Mouse (Mus musculus) kidney, adult 2 months (tissue): Measurements from ENCODE around the gene Rhoq. TPM values are rescaled to one million over a fixed set of nuclear protein-coding genes. Genes with fewer than 3 reads are reported as not detected.

ENCODE experiments used
- DNase-seq: peaks from one replicate; pipeline ENCODE4 v3.0.0; 2021
- H3K27ac ChIP-seq: fragments of 200-500 bp; 2 replicates; pipeline ENCODE4 v1.5.1; 2012; ENCODE audit warnings: low read depth, low read length, control low read depth, inconsistent platforms; ENCODE audit not compliant: insufficient read depth
- H3K27me3 ChIP-seq: fragments of 200-500 bp; replicated peaks from 2 replicates; pipeline ENCODE4 v1.6.1; 2012; ENCODE audit warnings: mild to moderate bottlenecking, moderate library complexity, low read length, inconsistent platforms; ENCODE audit not compliant: control insufficient read depth, insufficient read depth
- H3K36me3 ChIP-seq: fragments of 200-500 bp; 2 replicates; pipeline ENCODE4 v1.6.1; 2012; ENCODE audit warnings: mild to moderate bottlenecking, moderate library complexity, low read length, inconsistent platforms; ENCODE audit not compliant: control insufficient read depth, insufficient read depth
- H3K4me1 ChIP-seq: fragments of 200-500 bp; 2 replicates; pipeline ENCODE4 v1.6.1; 2011; ENCODE audit warnings: low read length; ENCODE audit not compliant: control insufficient read depth, insufficient read depth
- H3K4me3 ChIP-seq: fragments of 200-500 bp; 2 replicates; pipeline ENCODE4 v1.5.1; 2011; ENCODE audit warnings: mild to moderate bottlenecking, low read depth, low read length, control low read depth; ENCODE audit not compliant: insufficient read depth
- CTCF ChIP-seq: fragments of 200-500 bp; conservative IDR thresholded peaks from 2 replicates; pipeline ENCODE4 v1.5.1; 2011; ENCODE audit warnings: low read depth, mild to moderate bottlenecking, control low read depth, low read length, moderate library complexity, mixed read lengths; ENCODE audit not compliant: insufficient read depth, insufficient read length
- POLR2A ChIP-seq: fragments of 200-500 bp; IDR thresholded peaks from one replicate; pipeline ENCODE4 v1.6.1; 2011; ENCODE audit warnings: low read depth, low read length, control low read depth
- WGBS: fragments of 180-500 bp; shearing (Covaris S2); methylation state at CpG from one replicate; pipeline ENCODE4 v1.1.7; 2018; 5-methylcytosine and 5-hydroxymethylcytosine counted together
- polyA plus RNA-seq: library from polyadenylated mRNA; depleted of rRNA; stranded (reverse); fragments of >200 nt; gene quantifications from 2 replicates; pipeline ENCODE4 v1.2.3, GENCODE M21; 2012; rRNA removed

The Rhoq gene
- polyA plus RNA-seq, 1 experiment: 30.8 TPM

DNA sequence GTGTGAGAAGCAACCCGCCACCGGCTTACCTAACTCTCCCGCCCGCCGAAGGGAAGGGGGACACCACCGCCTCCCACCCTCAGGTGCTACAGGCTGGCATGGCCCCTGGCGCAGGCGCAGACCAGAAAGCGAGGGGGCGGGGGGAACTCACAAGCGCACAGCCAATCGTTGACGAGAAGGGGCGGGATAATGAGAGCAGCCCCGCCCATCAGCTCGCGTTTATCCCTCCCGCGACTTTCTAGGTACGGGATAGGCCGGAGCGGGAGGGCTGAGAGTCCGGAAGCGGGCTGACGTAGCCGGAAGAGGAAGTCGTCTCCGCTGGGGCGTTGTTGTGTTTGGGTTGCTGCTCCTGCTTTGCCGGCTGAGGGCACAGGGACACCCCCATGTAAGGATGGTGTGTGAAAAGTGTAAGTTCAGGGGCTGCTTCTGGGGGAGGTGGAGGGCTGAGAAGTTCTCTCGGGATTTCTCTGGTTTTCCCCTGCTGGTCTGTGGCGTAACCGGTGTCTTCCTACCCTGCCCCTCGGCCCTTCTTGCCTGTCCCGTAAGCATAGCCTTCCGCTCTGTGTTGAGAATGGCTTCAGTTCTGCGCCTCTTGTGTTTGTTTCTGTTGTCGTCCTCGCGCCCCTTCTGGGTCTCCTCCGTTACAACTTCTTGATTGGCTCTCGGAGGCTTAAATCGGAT lies 62.5 kb downstream of the Rhoq start, which contains the start of the genes Pigf and Cript:
Gene Pigf, minus strand, starts transcription at position 138 of the 681 bp plus-strand sequence.
Gene Cript, plus strand, starts transcription at position 282 of the 681 bp plus-strand sequence.
- H3K4me3 ChIP-seq: peak within 1 kb of the TSS; percentile 89
- TF ChIP-seq POLR2A: peak; percentile 72
- no peak for TF ChIP-seq CTCF
- DNase-seq: peak; percentile 99
- H3K36me3 ChIP-seq: no peaks in the 10 kb centered on the region; the same call in 1 of the 2 replicates
- WGBS: under 1% methylated on average over 43 of the region's 43 CpGs
- H3K27ac ChIP-seq: peak within 1 kb of the TSS; percentile 44; the same call in 1 of the 2 replicates
- no peaks in the 10 kb centered on the region for H3K27me3 ChIP-seq
- peaks cover 4% of the 10 kb centered on the region; the same call in 1 of the 2 replicates for H3K4me1 ChIP-seq

DNA sequence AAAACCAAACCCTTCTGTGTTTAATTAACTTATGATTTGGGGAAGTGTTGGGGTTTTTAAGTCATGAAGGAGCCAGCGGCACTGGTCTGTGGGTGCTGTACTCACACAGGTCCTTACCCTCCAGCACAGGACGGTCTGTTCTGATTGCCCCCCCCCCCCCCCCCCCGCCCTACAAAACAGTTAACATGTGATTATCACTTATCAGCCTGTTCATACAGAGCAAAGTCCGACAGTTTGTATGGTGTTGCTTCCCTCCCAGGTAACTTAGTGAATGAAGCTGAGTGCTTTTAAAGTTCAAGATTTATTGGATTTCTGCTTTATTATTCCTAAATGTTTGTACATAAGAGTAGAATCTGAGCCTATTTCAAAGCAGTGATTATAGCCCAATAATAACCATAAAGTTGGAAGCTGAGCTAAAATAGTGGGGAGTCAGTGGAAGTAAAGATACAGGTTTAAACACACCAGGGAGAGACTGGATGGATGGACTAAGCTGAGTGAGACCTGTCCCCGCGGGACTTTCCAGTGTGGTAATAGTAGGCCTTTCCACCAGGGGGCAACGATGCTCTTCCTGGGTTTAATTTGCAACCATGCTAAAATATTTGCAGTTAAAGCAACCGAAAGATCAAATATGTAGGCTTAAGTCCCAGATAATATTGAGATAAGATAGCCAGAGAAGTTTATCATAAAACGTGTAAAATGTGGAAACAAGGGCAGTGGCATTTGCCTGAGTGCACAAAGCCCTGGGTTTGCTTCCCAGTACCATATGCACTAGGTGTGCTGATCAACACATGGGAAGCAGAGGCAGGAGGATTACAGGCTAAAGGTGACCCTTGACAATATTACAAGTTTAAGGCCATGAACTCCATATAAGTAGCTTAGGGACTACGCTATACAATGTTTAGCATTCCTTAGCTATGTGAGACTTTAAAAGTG lies 73.5 kb downstream of the Rhoq start:
- Histone ChIP-seq H3K4me1 (no peaks in the 10 kb centered on the region), H3K4me3 (no peak overlapping the region), H3K27ac (no peak overlapping the region), H3K27me3 (no peaks in the 10 kb centered on the region), H3K36me3 (peaks cover 3% of the 10 kb centered on the region)
- WGBS: 49% methylated on average over 10 of the region's 10 CpGs
- TF ChIP-seq POLR2A: no peak
- peak; percentile 77 for TF ChIP-seq CTCF
- DNase-seq: peak; percentile 43

DNA sequence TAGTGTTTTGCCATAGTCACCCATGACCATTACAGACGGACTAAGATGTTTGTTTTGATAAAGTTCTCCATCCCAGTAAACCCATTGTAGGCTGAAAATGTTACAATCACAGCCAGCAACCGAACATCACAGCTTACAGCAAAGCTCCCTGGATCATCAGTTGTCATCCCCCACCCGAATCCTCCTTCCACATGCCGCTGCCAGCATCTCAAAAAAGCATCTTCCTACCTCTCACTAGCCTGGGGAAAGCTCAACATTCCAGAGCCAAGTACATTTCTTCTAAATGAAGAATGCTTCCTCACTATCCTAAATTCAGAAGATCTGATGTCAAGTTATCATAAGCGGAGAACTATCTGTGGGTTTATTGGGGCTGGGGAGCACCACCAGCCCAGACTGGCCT lies 75.6 kb downstream of the Rhoq start:
- H3K27me3 ChIP-seq: no peaks in the 10 kb centered on the region
- no peak overlapping the region for H3K4me3 ChIP-seq
- TF ChIP-seq POLR2A (no peak), CTCF (no peak)
- DNase-seq: no peak
- H3K4me1 ChIP-seq: no peaks in the 10 kb centered on the region
- no peak overlapping the region for H3K27ac ChIP-seq
- peaks cover 3% of the 10 kb centered on the region for H3K36me3 ChIP-seq
- WGBS: 91% methylated on average over 5 of the region's 5 CpGs

DNA sequence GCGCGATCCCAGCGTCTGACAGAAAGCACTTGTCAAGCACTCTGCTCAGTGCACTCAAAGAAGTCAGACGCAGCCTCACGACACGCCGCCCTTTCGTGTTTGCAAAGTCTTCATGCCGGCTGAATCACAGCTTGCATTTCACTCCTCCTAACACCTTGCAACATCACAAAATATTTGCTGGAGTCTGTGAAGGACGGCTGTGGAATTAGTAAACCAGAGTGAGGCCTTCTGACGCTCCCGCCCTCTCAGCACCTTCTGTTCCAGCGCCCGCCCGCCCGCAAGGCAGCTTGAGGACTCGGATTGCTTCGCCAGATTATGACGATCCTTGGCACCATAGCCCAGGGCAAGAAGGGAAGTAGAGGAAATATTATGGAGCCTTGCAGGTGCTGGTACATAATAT lies 78.9 kb downstream of the Rhoq start:
- Histone ChIP-seq H3K27ac (no peak overlapping the region), H3K36me3 (no peaks in the 10 kb centered on the region; the same call in 1 of the 2 replicates), H3K4me3 (no peak overlapping the region), H3K4me1 (no peaks in the 10 kb centered on the region; the same call in 1 of the 2 replicates), H3K27me3 (no peaks in the 10 kb centered on the region)
- WGBS: 77% methylated on average over 19 of the region's 19 CpGs
- TF ChIP-seq CTCF (no peak), POLR2A (no peak)
- no peak for DNase-seq

DNA sequence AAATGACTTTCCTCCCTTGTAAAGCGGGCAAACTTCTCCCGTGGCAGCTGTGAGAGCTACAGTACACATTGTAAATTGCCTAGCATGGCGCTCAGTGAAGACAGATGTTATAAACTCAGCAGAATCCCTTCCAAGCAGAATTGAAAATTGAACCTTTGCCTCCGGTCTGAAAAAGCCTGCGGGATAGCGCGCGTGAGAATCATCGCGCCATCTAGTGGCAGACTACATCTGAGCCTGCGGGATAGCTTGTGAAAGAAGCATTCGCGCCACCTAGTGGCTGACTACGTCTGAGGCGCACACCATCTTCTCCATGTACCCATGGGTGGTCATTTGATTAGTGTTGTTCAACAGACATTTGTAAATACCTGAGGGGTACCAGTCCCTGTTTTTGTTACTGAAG lies 81.5 kb downstream of the Rhoq start:
- TF ChIP-seq POLR2A: no peak
- TF ChIP-seq CTCF: peak; percentile 100
- Histone ChIP-seq H3K4me3 (no peak overlapping the region), H3K27me3 (no peaks in the 10 kb centered on the region), H3K36me3 (no peaks in the 10 kb centered on the region), H3K4me1 (no peaks in the 10 kb centered on the region; the same call in 1 of the 2 replicates), H3K27ac (no peak overlapping the region)
- peak; percentile 94 for DNase-seq
- WGBS: 2% methylated on average over 15 of the region's 15 CpGs

DNA sequence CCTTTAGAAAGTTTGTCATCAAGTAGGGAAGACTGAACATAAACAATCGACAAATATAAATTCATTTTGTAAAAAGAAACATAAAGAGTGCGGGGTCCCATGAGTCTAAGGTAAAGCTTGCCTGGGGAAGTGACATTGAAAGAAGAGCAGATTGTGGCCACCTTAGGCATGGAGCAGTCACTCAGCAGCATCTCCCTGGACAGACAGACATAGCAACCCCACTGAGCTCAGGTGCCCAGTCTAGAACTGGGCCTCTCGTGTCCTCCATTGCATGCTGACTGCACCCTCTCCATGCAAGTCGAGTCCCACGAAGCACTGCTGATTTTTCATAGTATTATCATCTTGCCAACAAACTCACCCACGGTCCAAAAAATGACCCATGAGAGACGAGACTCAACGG lies 81.9 kb downstream of the Rhoq start:
- H3K27ac ChIP-seq: no peak overlapping the region
- no peaks in the 10 kb centered on the region for H3K27me3 ChIP-seq
- WGBS: 82% methylated on average over 8 of the region's 8 CpGs
- H3K4me3 ChIP-seq: no peak overlapping the region
- TF ChIP-seq POLR2A (no peak), CTCF (no peak)
- no peaks in the 10 kb centered on the region for H3K36me3 ChIP-seq
- no peaks in the 10 kb centered on the region; the same call in 1 of the 2 replicates for H3K4me1 ChIP-seq
- no peak for DNase-seq

Other genes with a start within 250 kb of the Rhoq start
- gene Epas1, start 209.4 kb upstream of the Rhoq start, polyA plus RNA-seq: 75.9 and 108 TPM in 2 replicates
- not detected in 2 replicates for gene Tmem247, start 45.7 kb upstream of the Rhoq start, polyA plus RNA-seq
- not detected in 2 replicates for gene Atp6v1e2, start 15.2 kb upstream of the Rhoq start, polyA plus RNA-seq
- gene Pigf, start 62.3 kb downstream of the Rhoq start, polyA plus RNA-seq: 8.6 and 11.7 TPM in 2 replicates
- gene Cript, start 62.5 kb downstream of the Rhoq start, polyA plus RNA-seq: 15.8 and 30.6 TPM in 2 replicates
- 11.5 and 11.7 TPM in 2 replicates for gene Socs5, start 144.6 kb downstream of the Rhoq start, polyA plus RNA-seq